Mouse (Mus musculus) stomach, embryonic 14.5 days (tissue): ENCODE results near the gene Ripply1. TPM values are rescaled to one million over a fixed set of nuclear protein-coding genes. Genes with fewer than 3 reads are reported as not detected.
A peak's percentile ranks its signal among the peaks of the same experiment; 100 is the strongest.
"Not testable (repeated sequence)": the region's sequence is repeated elsewhere in the genome, so short reads cannot be mapped to it uniquely, and the experiment has no call there.

Experiments
- ATAC-seq: fragments of 200-750 bp; cut with Nextera tagmentation; 2 replicates; pipeline ENCODE4 v1.8.0; 2017; ENCODE audit warnings: low read depth, moderate TSS enrichment; ENCODE audit not compliant: insufficient number of reproducible peaks, insufficient read depth, low FRiP score
- H3K27ac ChIP-seq: fragments of 300-500 bp; sonication (generic); 2 replicates; pipeline ENCODE4 v1.5.1; 2014; ENCODE audit warnings: mild to moderate bottlenecking, low read length, moderate library complexity, mixed read lengths
- H3K27me3 ChIP-seq: fragments of 300-500 bp; sonication (generic); 2 replicates; pipeline ENCODE4 v1.6.1; 2014; ENCODE audit warnings: low read length, control low read depth, mixed read lengths; ENCODE audit not compliant: control insufficient read depth, insufficient read depth
- H3K36me3 ChIP-seq: fragments of 300-500 bp; sonication (generic); 2 replicates; pipeline ENCODE4 v1.6.1; 2014; ENCODE audit warnings: mild to moderate bottlenecking, control low read depth, low read length, moderate library complexity, mixed read lengths; ENCODE audit not compliant: control insufficient read depth, insufficient read depth
- H3K4me1 ChIP-seq: fragments of 300-500 bp; sonication (generic); 2 replicates; pipeline ENCODE4 v1.6.1; 2014; ENCODE audit warnings: low read length, control low read depth, mixed read lengths; ENCODE audit not compliant: control insufficient read depth, insufficient read depth
- H3K4me2 ChIP-seq: fragments of 300-500 bp; sonication (generic); replicated peaks from 2 replicates; pipeline ENCODE4 v1.6.1; 2014; ENCODE audit warnings: low read depth, low read length, control low read depth
- H3K4me3 ChIP-seq: fragments of 300-500 bp; sonication (generic); 2 replicates; pipeline ENCODE4 v1.5.1; 2014; ENCODE audit warnings: low read depth, low read length, control low read depth
- H3K9ac ChIP-seq: fragments of 300-500 bp; sonication (generic); replicated peaks from 2 replicates; pipeline ENCODE4 v1.6.1; 2014; ENCODE audit warnings: low read depth, mild to moderate bottlenecking, control low read depth, low read length, moderate library complexity, mixed read lengths
- H3K9me3 ChIP-seq: fragments of 300-500 bp; sonication (generic); 2 replicates; pipeline ENCODE4 v1.6.1; 2016; ENCODE audit warnings: low read depth, low read length, control low read depth; ENCODE audit not compliant: control insufficient read depth
- WGBS: fragments of 180-500 bp; shearing (Covaris S2); extraction: QIAGEN DNeasy Blood & Tissue Kit; methylation state at CpG from one replicate; pipeline ENCODE4 v1.1.7; 2014; 5-methylcytosine and 5-hydroxymethylcytosine counted together
- polyA plus RNA-seq: library from polyadenylated mRNA; unstranded; fragments of >200 nt; fragmentation: Nextera tagmentation; extraction: Ambion mirVana; gene quantifications from 2 replicates; pipeline ENCODE4 v1.2.1, GENCODE M21; 2014

Gene Ripply1
- polyA plus RNA-seq, 1 experiment from 2014 or later, result not detected

DNA sequence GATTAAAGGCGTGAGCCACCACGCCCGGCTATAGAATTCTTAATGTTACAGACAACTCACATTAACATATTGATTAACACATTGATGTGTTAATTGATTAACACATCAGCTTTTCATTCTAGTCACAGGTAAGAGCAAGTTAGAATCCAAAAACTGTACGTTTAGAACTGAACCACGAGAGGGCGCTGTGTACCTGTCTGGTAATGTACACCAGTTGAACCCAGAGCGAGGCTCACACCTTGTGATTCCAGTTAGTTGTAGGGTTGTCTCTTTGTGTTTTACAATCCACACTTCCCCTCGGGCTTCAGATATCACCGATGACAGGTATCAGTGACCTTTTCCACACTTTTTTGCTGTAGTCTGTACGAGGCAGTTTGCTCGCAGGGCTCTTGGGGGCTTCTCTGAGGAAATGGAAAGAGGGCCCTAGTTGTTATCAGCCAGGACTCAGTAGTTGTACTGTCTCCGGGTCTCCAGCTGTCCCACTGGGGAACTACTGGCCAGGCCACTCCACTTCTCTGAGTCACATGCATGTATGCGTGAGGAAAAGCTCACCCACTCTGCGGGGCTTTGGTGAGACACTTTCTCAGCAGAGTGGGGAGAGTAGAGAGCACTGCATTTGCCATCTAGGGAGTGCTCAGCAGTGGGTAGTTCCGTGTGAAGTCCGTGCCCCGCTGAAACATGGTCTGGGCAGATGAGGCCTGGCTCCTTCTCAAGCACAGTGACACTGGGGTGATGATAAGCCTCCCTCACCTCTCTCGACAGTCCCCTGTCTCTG lies 7.7 kb downstream of the Ripply1 start:
- WGBS, result 33% methylated on average over 18 of the region's 18 CpGs
- no peaks in the 10 kb centered on the region for H3K27me3 ChIP-seq
- no peak overlapping the region for H3K4me2 ChIP-seq
- H3K9ac ChIP-seq, result no peak overlapping the region
- 0 out of 2 replicates have a peak, but pooled peaks have one; percentile 53 for ATAC-seq
- no peaks in the 10 kb centered on the region for H3K36me3 ChIP-seq
- no peaks in the 10 kb centered on the region for H3K9me3 ChIP-seq
- no peaks in the 10 kb centered on the region for H3K4me1 ChIP-seq
- no peak overlapping the region for H3K27ac ChIP-seq
- H3K4me3 ChIP-seq, result no peak overlapping the region

DNA sequence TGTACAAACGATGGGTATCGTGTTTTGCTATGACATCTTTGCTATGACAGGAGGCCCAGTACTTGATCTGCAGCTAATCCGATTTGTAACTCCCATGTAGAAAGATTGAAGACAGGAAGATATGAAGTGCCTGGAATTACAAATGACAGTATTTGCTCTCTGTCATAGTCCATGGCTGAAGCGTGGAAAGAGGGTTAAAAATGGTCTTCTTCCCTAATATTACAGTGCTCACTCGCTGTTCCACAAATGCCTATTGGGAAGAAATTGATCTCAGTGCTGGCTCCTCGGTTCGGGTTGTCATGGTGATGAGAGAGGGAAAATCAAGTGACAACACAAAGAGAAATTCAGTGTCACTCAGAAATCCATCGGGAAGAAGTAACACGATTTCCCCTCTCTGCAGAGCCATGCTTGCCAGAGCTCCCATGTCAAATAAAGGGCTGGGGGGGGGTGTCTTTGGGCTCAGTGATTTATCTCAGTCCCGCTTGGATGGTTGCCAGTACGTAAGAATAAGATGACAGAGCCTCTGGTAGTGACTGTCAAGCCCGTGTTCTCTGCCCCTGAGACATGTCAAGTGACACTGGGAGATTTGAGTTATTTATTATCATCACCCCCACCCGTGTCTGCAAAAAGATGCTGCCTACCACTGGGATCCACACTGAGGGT lies 12.0 kb downstream of the Ripply1 start:
- Histone ChIP-seq H3K4me3 (no peak overlapping the region), H3K27me3 (no peaks in the 10 kb centered on the region), H3K9me3 (no peaks in the 10 kb centered on the region), H3K36me3 (no peaks in the 10 kb centered on the region), H3K27ac (no peak overlapping the region), H3K4me1 (no peaks in the 10 kb centered on the region), H3K9ac (no peak overlapping the region), H3K4me2 (no peak overlapping the region)
- WGBS, result 68% methylated on average over 13 of the region's 13 CpGs
- no peak for ATAC-seq

DNA sequence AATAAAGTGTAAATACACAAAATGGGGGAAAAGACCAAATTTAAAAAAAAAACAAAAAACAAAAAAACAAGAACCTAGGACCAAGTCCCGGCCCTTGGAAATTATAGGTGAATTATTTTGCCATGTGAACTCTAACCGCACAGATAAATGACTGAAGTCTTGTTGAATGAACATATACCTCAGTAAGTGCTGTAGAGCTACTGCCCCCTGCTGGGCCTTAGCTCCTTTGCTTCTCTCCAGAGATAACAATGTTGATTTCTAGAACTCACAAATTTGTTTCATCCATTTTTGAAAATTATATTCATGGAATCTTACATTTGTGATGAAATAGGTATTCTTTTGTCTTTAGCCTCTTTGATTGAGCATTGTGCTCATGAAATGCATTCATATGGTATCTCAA lies 19.6 kb downstream of the Ripply1 start:
- no peak overlapping the region for H3K4me2 ChIP-seq
- no peaks in the 10 kb centered on the region for H3K4me1 ChIP-seq
- H3K27ac ChIP-seq, result no peak overlapping the region
- H3K36me3 ChIP-seq, result no peaks in the 10 kb centered on the region
- no peak for ATAC-seq
- no peaks in the 10 kb centered on the region for H3K27me3 ChIP-seq
- H3K4me3 ChIP-seq, result no peak overlapping the region
- H3K9me3 ChIP-seq, result no peaks in the 10 kb centered on the region
- WGBS, result 57% methylated on average over 2 of the region's 2 CpGs
- H3K9ac ChIP-seq, result no peak overlapping the region

GRCm38 (mm10) chrX:139758634-139759033 lies 23.5 kb downstream of the Ripply1 start:
- H3K4me3 ChIP-seq, H3K4me1 ChIP-seq, H3K9me3 ChIP-seq, ATAC-seq, H3K4me2 ChIP-seq, H3K27ac ChIP-seq, H3K36me3 ChIP-seq, H3K27me3 ChIP-seq, H3K9ac ChIP-seq: not testable (repeated sequence)
- 76% methylated on average over 3 of the region's 3 CpGs for WGBS

DNA sequence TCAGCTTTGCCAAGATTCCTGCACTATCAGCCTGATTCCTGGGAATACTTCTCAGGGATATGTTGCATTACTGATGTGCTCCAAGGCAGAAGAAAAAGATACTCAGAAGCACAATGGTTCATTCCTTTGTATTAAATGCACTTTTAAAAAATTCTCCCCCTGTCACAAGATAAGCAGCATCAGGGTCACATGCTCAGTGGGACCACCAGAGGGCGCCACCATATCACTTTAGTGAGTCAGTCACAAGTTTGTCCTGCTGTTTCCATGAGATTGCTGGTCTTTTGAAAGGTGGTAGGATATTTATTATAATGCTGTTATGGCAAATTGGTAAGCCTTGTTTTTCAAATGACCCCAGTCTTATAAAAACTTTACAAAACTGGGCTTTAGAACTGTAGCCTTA lies 30.3 kb downstream of the Ripply1 start:
- no peak for ATAC-seq
- Histone ChIP-seq H3K27me3 (no peaks in the 10 kb centered on the region), H3K4me1 (no peaks in the 10 kb centered on the region), H3K36me3 (no peaks in the 10 kb centered on the region), H3K9me3 (no peaks in the 10 kb centered on the region), H3K4me3 (no peak overlapping the region), H3K27ac (no peak overlapping the region), H3K9ac (no peak overlapping the region), H3K4me2 (no peak overlapping the region)
- 5% methylated on average over 1 of the region's 1 CpGs for WGBS

DNA sequence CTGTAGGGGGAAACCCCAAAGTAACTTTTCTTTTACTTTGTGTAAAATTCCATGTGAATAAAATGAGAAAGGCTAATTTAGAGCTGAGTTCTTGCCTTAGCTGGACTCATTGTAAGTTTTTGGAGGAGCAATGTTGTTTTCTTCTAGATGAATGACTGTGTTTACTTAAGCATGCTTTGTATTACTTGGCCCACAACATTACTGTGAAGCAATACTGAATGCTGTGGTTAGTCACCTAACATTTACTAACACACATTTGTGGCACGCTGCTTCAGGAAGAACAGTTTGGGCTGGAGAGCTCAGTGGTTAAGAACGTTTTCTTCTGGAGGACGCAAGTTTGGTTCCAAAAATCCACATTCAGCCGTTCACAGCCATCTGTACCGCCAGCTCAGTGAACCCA lies 45.1 kb downstream of the Ripply1 start:
- Histone ChIP-seq H3K27ac (no peak overlapping the region), H3K4me3 (no peak overlapping the region), H3K4me1 (no peaks in the 10 kb centered on the region), H3K9me3 (no peaks in the 10 kb centered on the region), H3K9ac (no peak overlapping the region), H3K36me3 (no peaks in the 10 kb centered on the region), H3K4me2 (no peak overlapping the region), H3K27me3 (no peaks in the 10 kb centered on the region)
- WGBS, result 84% methylated on average over 5 of the region's 5 CpGs
- ATAC-seq, result no peak

GRCm38 (mm10) chrX:139730541-139730940 lies 51.6 kb downstream of the Ripply1 start:
- 77% methylated on average over 3 of the region's 3 CpGs for WGBS

More at GRCm38 (mm10) chrX:139730541-139730940, 51.6 kb downstream of the Ripply1 start:
- no peaks in the 10 kb centered on the region for H3K36me3 ChIP-seq
- H3K9me3 ChIP-seq, result no peaks in the 10 kb centered on the region
- H3K9ac ChIP-seq, result no peak overlapping the region
- no peak overlapping the region for H3K27ac ChIP-seq
- no peaks in the 10 kb centered on the region for H3K27me3 ChIP-seq
- H3K4me3 ChIP-seq, result no peak overlapping the region
- no peak for ATAC-seq
- H3K4me2 ChIP-seq, result no peak overlapping the region
- H3K4me1 ChIP-seq, result no peaks in the 10 kb centered on the region
